Mouse (Mus musculus): ENCODE results near the gene Slc22a18. TPM values are rescaled to one million over a fixed set of nuclear protein-coding genes. Genes with fewer than 3 reads are reported as not detected.
A peak's percentile ranks its signal among the peaks of the same experiment; 100 is the strongest.
"Not testable (repeated sequence)": the region's sequence is repeated elsewhere in the genome, so short reads cannot be mapped to it uniquely, and the experiment has no call there.

The Slc22a18 gene
- polyA plus RNA-seq, 1 experiment from 2014 or later = 11.4 TPM

DNA sequence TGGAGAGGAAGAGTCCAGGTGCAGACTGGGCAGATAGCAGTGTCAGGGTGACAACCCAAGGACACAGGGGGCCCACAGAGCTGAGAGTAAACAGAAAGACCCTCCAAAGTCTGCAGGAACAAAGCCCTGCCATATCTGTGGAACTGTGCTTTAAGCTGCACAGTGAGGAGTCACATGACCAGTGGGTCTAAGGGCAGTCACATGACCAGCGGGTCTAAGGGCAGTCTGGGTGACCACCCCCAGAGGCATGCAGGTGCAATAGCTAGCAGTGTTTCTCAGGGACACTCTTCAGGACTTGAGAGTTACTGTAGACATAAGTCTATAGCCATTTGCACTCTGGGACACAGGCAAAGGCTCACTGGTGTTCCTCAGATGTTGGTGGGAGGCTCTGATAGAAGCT, 36.0 kb downstream of the Slc22a18 start:
- no peak overlapping the region for H3K4me2 ChIP-seq (replicated peaks)
- no peaks in the 10 kb centered on the region for H3K9me3 ChIP-seq
- no peak overlapping the region for H3K27ac ChIP-seq
- no peaks in the 10 kb centered on the region for H3K27me3 ChIP-seq (replicated peaks)
- H3K4me1 ChIP-seq (replicated peaks) = no peaks in the 10 kb centered on the region
- 69% methylated on average over 1 of the region's 1 CpGs for WGBS
- ATAC-seq = no peak
- no peak overlapping the region for H3K9ac ChIP-seq
- no peak overlapping the region for H3K4me3 ChIP-seq (replicated peaks)
- H3K36me3 ChIP-seq = peaks cover 11% of the 10 kb centered on the region

DNA sequence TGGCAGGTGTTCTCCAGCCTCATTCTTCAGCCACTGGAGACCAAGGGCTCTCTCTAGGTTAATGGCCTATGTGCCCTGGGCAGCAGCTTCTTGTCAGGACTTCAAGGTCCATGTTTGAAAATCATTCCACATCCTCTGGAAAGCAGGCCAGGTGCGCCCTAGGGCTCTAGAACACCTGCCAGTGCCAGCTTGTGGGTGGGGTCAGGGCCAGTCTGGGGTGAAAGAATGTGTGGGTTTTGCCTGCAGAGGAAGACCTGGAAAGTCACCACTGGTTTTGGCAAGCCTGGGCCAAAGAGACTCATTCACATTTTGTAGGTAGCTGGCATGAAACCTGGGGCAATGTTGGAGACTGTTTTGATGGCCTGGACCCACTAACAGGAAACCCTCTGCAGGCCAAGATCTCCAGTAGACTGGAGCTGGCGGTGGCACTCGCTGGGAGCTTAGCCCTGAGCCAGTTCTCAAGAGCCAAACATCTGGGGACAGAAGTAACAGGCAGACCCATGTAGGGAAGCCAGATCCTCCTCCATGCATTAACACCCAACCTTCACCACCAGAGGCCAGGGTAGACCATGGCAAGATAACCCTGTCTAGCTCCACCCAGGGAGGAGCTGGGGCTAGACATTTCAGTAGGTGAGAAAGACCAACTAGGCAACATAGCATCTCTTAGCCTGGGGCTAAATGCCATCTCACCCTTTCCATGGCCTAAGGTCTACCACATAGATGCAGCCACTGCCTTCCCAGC, 37.2 kb downstream of the Slc22a18 start:
- H3K9ac ChIP-seq = no peak overlapping the region
- H3K4me1 ChIP-seq (replicated peaks) = no peaks in the 10 kb centered on the region
- no peak overlapping the region for H3K4me2 ChIP-seq (replicated peaks)
- H3K4me3 ChIP-seq (replicated peaks) = no peak overlapping the region
- no peak overlapping the region for H3K27ac ChIP-seq
- H3K9me3 ChIP-seq = no peaks in the 10 kb centered on the region
- ATAC-seq = no peak
- H3K36me3 ChIP-seq = peaks cover 22% of the 10 kb centered on the region
- H3K27me3 ChIP-seq (replicated peaks) = no peaks in the 10 kb centered on the region
- 83% methylated on average over 3 of the region's 3 CpGs for WGBS

DNA sequence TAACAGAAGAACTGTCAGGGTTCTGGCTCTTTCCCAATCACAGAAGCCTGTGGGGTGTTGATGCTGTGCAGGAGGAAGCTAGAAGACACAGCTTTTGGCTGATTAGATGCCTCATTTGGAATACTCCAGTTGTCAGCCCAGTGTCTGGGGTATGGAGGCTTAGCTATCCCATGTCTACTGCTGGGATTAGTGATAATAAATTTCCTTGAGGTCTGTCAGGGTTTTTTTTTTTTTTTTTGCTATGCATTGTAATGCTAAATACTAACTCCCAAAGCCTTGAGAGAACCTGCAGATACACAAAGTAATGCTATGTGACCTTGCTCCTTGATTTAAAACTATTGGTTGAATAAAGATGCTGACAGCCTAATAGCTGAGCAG, 37.8 kb downstream of the Slc22a18 start:
- Histone ChIP-seq H3K4me2 (replicated peaks) (no peak overlapping the region), H3K27me3 (replicated peaks) (no peaks in the 10 kb centered on the region)
- ATAC-seq = no peak

DNA sequence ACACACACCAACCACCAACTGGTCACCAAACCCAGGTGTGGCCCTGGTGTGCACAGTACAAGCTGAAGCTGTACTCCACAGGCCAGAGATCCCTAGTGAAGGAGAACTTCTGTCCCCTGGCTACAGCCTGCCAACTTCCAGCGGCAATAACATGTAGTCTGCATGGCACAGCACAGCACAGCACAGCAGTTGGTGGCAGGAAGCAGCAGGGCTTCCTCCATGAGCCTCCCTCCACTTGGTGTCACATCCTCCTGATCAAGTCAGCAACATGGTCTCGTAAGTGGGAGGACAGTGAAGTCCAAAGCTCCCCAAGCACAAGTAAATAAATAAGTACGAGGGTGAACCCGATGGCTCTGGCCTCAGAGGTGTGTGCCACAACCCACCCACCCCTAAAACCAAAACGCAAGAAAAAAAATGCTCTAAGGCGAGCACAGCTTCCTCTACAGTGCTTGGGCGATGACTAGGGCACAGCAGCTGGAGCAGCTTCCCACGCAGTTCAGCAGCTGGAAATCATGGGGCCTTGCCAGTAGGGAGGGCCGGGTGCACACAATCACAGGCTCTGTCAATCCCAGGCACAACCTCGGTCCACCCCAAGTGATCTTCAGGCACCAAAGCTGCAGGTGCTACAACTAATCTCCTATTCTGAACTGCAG, 40.4 kb downstream of the Slc22a18 start:
- no peak overlapping the region for H3K4me3 ChIP-seq (replicated peaks)
- no peaks in the 10 kb centered on the region for H3K4me1 ChIP-seq (replicated peaks)
- H3K36me3 ChIP-seq = peaks cover 43% of the 10 kb centered on the region
- no peak for ATAC-seq
- H3K27ac ChIP-seq = no peak overlapping the region
- 87% methylated on average over 10 of the region's 10 CpGs for WGBS
- no peaks in the 10 kb centered on the region for H3K9me3 ChIP-seq
- H3K27me3 ChIP-seq (replicated peaks) = no peaks in the 10 kb centered on the region
- no peak overlapping the region for H3K9ac ChIP-seq
- H3K4me2 ChIP-seq (replicated peaks) = no peak overlapping the region

More for the DNA sequence above, 37.8 kb downstream of the Slc22a18 start:
- Histone ChIP-seq H3K27ac (no peak overlapping the region), H3K9ac (no peak overlapping the region), H3K9me3 (no peaks in the 10 kb centered on the region), H3K4me3 (replicated peaks) (no peak overlapping the region), H3K4me1 (replicated peaks) (no peaks in the 10 kb centered on the region), H3K36me3 (peaks cover 26% of the 10 kb centered on the region)

DNA sequence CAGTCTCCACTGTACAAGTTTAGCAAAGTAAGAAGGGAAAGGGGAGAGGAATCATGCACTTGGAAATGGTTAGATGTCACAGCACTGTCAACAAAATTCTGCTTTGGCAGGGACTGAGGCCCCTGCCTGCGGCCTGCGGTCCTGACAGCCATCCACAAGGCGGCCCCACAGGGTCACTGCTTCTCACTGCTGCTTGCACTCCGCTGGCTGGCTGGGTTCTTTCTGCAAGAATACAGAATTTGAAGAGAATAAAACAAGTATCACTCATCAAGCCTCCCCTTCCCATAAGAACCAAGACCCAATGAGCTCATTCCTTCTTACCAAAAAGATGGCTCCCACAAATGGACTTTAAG, 40.9 kb downstream of the Slc22a18 start:
- 93% methylated on average over 4 of the region's 4 CpGs for WGBS
- H3K4me3 ChIP-seq (replicated peaks) = no peak overlapping the region
- peaks cover 48% of the 10 kb centered on the region for H3K36me3 ChIP-seq
- H3K27me3 ChIP-seq (replicated peaks) = no peaks in the 10 kb centered on the region
- ATAC-seq = no peak
- H3K9me3 ChIP-seq = no peaks in the 10 kb centered on the region
- H3K4me1 ChIP-seq (replicated peaks) = no peaks in the 10 kb centered on the region
- no peak overlapping the region for H3K27ac ChIP-seq
- H3K4me2 ChIP-seq (replicated peaks) = no peak overlapping the region
- no peak overlapping the region for H3K9ac ChIP-seq

DNA sequence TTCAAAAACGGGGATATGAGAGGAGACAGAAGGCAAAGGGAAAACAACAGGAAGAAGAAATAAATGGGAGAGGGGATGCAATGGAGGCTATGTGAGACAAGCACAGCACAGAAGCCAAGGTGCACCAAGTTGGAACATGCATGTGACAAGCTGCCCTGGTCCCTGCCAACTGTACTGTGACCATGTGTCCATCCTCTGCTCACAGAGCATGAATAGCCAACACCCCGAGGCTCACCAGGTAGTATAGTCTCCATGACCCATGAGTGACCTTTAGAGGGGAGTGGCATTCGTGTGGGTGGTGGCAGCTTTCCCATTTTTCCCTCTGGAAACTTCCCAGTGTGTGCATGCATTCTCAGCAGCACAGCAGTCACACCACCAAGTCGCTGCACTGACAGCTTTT, 45.8 kb downstream of the Slc22a18 start:
- Histone ChIP-seq H3K27ac (no peak overlapping the region), H3K9me3 (no peaks in the 10 kb centered on the region), H3K4me1 (replicated peaks) (no peaks in the 10 kb centered on the region), H3K4me2 (replicated peaks) (no peak overlapping the region), H3K9ac (no peak overlapping the region), H3K36me3 (peaks cover 68% of the 10 kb centered on the region), H3K4me3 (replicated peaks) (no peak overlapping the region), H3K27me3 (replicated peaks) (no peaks in the 10 kb centered on the region)
- WGBS = 69% methylated on average over 4 of the region's 4 CpGs
- no peak for ATAC-seq

DNA sequence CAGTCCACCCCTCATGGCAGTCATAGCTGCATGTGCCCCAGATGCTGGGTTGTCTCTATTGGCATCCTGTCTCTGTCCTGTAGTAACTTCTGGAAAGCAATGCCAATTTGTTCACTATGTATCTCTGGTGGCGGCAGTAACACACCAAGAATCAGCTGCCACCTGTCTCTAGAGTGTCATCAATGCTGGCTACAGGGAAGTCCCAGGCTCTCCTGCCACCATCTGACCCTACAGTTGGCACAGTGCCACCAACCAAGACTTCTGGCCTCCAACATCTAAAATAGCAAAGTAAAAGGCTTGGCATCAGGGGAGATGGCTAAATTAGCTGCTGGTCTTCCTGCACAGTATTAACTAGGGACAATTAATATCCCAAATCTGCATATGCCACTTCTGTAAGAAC, 58.9 kb downstream of the Slc22a18 start:
- no peak for ATAC-seq
- Histone ChIP-seq H3K4me1 (replicated peaks) (no peaks in the 10 kb centered on the region), H3K36me3 (peaks cover 81% of the 10 kb centered on the region), H3K4me3 (replicated peaks) (no peak overlapping the region), H3K9ac (no peak overlapping the region), H3K27ac (no peak overlapping the region), H3K27me3 (replicated peaks) (no peaks in the 10 kb centered on the region), H3K9me3 (no peaks in the 10 kb centered on the region), H3K4me2 (replicated peaks) (no peak overlapping the region)
- WGBS = 84% methylated on average over 1 of the region's 1 CpGs

DNA sequence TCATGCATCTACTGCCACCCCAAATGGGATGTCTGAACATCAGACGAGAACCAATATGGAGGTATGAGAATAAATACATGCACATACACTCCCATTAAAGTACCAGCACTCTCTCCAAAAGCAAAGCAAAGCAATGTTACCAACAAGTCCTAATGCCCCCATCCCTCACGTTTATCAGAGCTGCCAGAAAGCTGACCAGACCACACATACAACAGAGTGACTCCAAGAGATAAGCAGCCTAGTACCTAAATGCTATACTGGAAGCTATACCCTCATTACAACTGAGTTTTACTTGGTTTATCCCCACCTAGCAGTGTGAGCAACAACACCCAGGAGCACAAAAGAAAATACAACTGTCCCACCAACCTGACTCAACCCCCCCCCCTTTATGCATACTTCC, 59.7 kb downstream of the Slc22a18 start:
- H3K27me3 ChIP-seq (replicated peaks) = no peaks in the 10 kb centered on the region
- 78% methylated on average over 2 of the region's 2 CpGs for WGBS
- H3K4me1 ChIP-seq (replicated peaks) = no peaks in the 10 kb centered on the region
- H3K4me3 ChIP-seq (replicated peaks) = no peak overlapping the region
- H3K36me3 ChIP-seq = peaks cover 80% of the 10 kb centered on the region
- no peak overlapping the region for H3K9ac ChIP-seq
- no peaks in the 10 kb centered on the region for H3K9me3 ChIP-seq
- H3K4me2 ChIP-seq (replicated peaks) = no peak overlapping the region
- ATAC-seq = no peak
- H3K27ac ChIP-seq = no peak overlapping the region

DNA sequence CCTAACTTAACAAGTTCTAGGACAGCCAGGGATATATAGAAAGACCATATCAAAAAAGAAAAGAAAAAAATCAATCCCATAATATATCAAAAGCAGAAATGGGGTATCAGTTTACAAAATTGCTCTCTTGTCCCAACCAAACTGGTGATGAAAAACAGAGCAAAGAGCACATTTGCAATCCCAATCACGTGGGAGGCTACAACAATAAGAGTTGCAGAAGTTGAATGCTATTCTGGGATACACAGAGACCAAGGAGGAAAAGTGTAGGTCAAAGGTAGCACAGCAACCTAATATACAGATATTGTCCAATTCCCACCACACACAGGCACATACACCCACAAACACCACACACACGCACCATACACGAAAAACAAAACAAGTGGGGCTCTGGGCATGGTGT, 62.7 kb downstream of the Slc22a18 start:
- no peak overlapping the region for H3K9ac ChIP-seq
- H3K4me2 ChIP-seq (replicated peaks) = no peak overlapping the region
- ATAC-seq = no peak
- H3K36me3 ChIP-seq = peaks cover 56% of the 10 kb centered on the region
- H3K4me1 ChIP-seq (replicated peaks) = no peaks in the 10 kb centered on the region
- WGBS = 88% methylated on average over 3 of the region's 3 CpGs
- no peaks in the 10 kb centered on the region for H3K27me3 ChIP-seq (replicated peaks)
- H3K9me3 ChIP-seq = no peaks in the 10 kb centered on the region
- H3K27ac ChIP-seq = no peak overlapping the region
- no peak overlapping the region for H3K4me3 ChIP-seq (replicated peaks)

DNA sequence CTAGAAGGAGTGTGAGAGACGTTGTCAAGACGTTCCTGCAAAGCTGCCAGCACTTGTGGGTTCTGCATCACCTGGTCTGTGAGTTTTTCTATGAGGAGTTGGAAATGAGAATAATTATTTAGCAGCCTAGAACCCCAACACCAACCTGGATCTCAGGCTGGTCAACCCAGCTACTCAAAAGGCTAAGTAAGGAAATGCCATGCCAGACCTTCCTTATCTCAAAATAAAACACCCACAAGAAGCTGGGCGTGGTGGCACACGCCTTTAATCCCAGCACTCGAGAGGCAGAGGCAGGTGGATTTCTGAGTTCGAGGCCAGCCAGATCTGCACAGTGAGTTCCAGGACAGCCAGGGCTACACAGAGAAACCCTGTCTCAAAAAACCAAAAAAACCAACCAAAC, 64.7 kb downstream of the Slc22a18 start:
- not testable (repeated sequence) for H3K27ac ChIP-seq; H3K4me2 ChIP-seq (replicated peaks); ATAC-seq; H3K4me3 ChIP-seq (replicated peaks); H3K4me1 ChIP-seq (replicated peaks); H3K9me3 ChIP-seq; H3K9ac ChIP-seq; H3K27me3 ChIP-seq (replicated peaks)
- H3K36me3 ChIP-seq = peaks cover 40% of the 10 kb centered on the region
- WGBS = 85% methylated on average over 6 of the region's 6 CpGs

DNA sequence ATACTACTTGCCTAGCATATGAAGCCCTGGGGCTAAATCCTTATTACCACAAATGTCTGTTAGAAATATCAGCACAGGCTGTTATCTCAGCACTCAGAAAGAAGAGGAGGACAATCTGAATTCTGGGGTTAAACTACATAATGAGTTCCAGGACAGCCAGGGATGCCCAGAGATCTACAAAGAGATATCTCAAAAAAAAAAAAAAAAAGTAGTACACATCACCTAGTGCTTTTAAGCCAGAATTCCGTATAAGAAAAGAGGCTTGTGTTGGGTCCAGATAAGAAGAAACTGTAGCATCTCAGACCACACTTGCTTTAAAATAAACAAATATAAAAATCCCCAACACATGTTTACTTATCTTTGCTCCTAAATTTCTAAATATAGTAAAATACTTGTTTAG, 65.1 kb downstream of the Slc22a18 start:
- Histone ChIP-seq H3K9ac (no peak overlapping the region), H3K4me3 (replicated peaks) (no peak overlapping the region), H3K27ac (no peak overlapping the region), H3K4me1 (replicated peaks) (peaks cover 1% of the 10 kb centered on the region), H3K4me2 (replicated peaks) (no peak overlapping the region), H3K36me3 (peaks cover 36% of the 10 kb centered on the region), H3K27me3 (replicated peaks) (no peaks in the 10 kb centered on the region), H3K9me3 (no peaks in the 10 kb centered on the region)
- ATAC-seq = no peak
- 72% methylated on average over 1 of the region's 1 CpGs for WGBS

DNA sequence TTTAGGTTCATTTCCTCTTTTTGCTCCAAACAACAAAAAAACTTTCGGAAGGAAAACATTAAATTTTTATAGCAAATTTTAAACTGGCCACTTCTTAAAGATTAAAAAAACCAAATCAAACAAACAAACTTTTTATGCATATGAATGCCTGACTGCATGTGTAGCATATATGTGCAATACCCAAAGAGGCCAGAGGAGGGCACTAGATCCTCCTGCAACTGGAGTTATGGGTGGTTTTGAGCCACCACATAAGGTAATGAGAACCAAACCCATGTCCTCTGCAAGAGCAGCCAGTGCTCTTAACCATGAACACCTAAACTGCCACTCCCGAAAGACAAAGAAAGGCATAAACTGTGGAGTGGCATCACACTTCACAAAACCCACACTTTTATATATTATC, 70.8 kb downstream of the Slc22a18 start:
- no peak for ATAC-seq
- Histone ChIP-seq H3K36me3 (no peaks in the 10 kb centered on the region; the same call in 1 of the 2 replicates), H3K27ac (no peak overlapping the region), H3K4me1 (replicated peaks) (peaks cover 11% of the 10 kb centered on the region), H3K4me3 (replicated peaks) (no peak overlapping the region), H3K9ac (no peak overlapping the region), H3K9me3 (no peaks in the 10 kb centered on the region), H3K4me2 (replicated peaks) (no peak overlapping the region), H3K27me3 (replicated peaks) (no peaks in the 10 kb centered on the region)
- WGBS = 94% methylated on average over 2 of the region's 2 CpGs

DNA sequence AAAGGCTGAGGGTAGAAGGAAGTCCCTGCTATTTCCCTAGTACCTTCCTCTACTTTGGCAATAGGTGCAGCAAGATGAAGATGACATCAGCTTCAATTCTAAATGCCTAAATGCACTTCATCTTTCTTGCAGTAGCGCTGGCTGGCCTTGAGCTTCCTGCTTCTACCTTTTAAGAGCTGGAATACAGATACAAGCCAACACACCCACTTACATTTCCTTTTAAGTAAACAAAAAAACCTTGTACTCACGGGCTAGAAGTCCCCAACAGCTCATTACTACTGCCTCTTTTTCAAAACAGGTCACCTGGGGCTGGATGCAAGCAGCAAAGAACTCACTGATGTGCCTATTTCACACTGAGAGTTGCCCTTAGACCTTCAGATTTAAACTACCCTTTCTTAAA, 73.0 kb downstream of the Slc22a18 start:
- Histone ChIP-seq H3K36me3 (no peaks in the 10 kb centered on the region; the same call in 1 of the 2 replicates), H3K27me3 (replicated peaks) (no peaks in the 10 kb centered on the region), H3K4me1 (replicated peaks) (peaks cover 11% of the 10 kb centered on the region), H3K4me3 (replicated peaks) (no peak overlapping the region), H3K4me2 (replicated peaks) (peak overlapping the region; percentile 9; the same call in 1 of the 2 replicates), H3K9ac (no peak overlapping the region), H3K27ac (no peak overlapping the region), H3K9me3 (no peaks in the 10 kb centered on the region)
- WGBS = 38% methylated on average over 2 of the region's 2 CpGs
- ATAC-seq = no peak

Data from intestine, embryonic 15.5 days (tissue).